Mouse (Mus musculus): Measurements from ENCODE around the gene Slc35d3.

DNA sequence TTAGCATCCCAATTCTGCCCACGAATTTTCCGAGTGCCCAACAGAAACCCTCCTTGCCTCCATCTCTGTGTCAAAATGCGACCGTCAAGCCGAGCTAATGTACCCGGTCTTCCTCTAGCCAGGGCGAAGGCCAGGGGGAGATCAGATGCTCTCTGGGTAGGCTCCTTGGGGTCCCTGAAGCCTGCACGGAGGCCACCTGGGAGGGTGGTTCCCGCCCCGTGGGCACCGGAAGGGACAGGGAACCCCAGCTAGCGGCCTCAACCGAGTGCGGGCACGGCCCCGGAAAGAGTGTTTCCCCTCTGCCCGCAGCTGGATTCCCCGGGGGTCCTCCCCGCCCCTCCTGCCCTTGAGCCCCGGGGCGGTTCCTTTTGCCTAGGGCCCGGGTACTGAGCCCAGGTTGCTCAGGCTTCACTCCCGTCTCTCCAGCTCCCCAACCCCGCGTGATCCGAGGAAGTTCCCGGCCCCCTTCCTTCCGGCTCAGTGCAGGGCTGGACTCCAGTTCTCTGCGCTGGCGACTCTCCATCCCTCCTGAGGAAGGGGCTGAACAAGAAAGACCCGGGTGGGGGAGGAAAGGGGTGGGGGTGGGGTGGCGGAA is 1.4 kb downstream of the Slc35d3 start:
- no peak for TF ChIP-seq CTCF (IDR thresholded peaks at IDR 0.05; ENCODE audit: low read depth)
- no peak for TF ChIP-seq EP300 (IDR thresholded peaks at IDR 0.05; ENCODE audit: low read depth)

Data from heart, postnatal 0 days (tissue).